ENCODE assay signal across 9 mouse cellular contexts in genomic region chr17:9764701-9765359, GRCm38 (mm10).
DNase-seq lines count a peak whose midpoint lies in the region; ATAC-seq lines count a peak whose summit lies in the region.
"Had no signal": no experiment of that assay in that cellular context is flagged by ENCODE, and none has a peak within 500 bp of the region (broad histone marks: within the 10 kb centered on the region; RNA-seq: fewer than 3 reads in every experiment).

No protein-coding gene starts in this region.

- ATAC-seq in embryonic facial prominence, embryonic 13.5 days (ENCODE audit: insufficient number of reproducible peaks, insufficient read depth, low FRiP score, low TSS enrichment, low read depth), result peak; percentile 48; the same call in 1 of the 2 replicates
- peak; percentile 83 for ATAC-seq in lung, embryonic 16.5 days (ENCODE audit: low read depth)
- ATAC-seq in megakaryocyte-erythroid progenitor cell, adult 5-6 weeks (replicated peaks; ENCODE audit: low FRiP score, low TSS enrichment, poor library complexity, severe bottlenecking), result no peak; the same call in 1 of the 2 replicates

- under 1% methylated on average over 22 of the region's 22 CpGs for WGBS in embryonic facial prominence, embryonic 13.5 days
- 1% methylated on average over 22 of the region's 22 CpGs for WGBS in lung, embryonic 16.5 days

- H3K9me3 ChIP-seq in embryonic facial prominence, embryonic 13.5 days, result no peaks in the 10 kb centered on the region
- H3K9me3 ChIP-seq in lung, embryonic 16.5 days (ENCODE audit: control insufficient read depth, low read length), result no peaks in the 10 kb centered on the region

- peaks cover 10% of the 10 kb centered on the region for H3K4me1 ChIP-seq in embryonic facial prominence, embryonic 13.5 days
- peaks cover 11% of the 10 kb centered on the region for H3K4me1 ChIP-seq in lung, embryonic 16.5 days (replicated peaks; ENCODE audit: control insufficient read depth, insufficient read depth, low read length)

- no peaks in the 10 kb centered on the region for H3K36me3 ChIP-seq in embryonic facial prominence, embryonic 13.5 days
- H3K36me3 ChIP-seq in lung, embryonic 16.5 days (ENCODE audit: control insufficient read depth, insufficient read depth, low read length), result no peaks in the 10 kb centered on the region

- H3K4me3 ChIP-seq in embryonic facial prominence, embryonic 13.5 days, result peak overlapping the region; percentile 44
- peak overlapping the region; percentile 48 for H3K4me3 ChIP-seq in lung, embryonic 16.5 days (ENCODE audit: low read length)

- intact Hi-C loops in heart, postnatal 10 days (cut with DNase I), result loop anchor here (2.0 to 5.0 kb wide), 3 partner anchors 82 to 330 kb away; no protein-coding TSS in a partner anchor

- H3K4me2 ChIP-seq in embryonic facial prominence, embryonic 13.5 days, result peak overlapping the region; percentile 78
- peak overlapping the region; percentile 64 for H3K4me2 ChIP-seq in lung, embryonic 16.5 days (ENCODE audit: low read depth, low read length)

- H3K9ac ChIP-seq in embryonic facial prominence, embryonic 13.5 days, result peak overlapping the region; percentile 41
- H3K9ac ChIP-seq in lung, embryonic 16.5 days (ENCODE audit: low read length), result peak overlapping the region; percentile 64

- peak; percentile 56 for DNase-seq in layer of hippocampus, adult 11-12 months (ENCODE audit: low spot score)
- no peak for DNase-seq in layer of hippocampus, postnatal 25 days (ENCODE audit: extremely low spot score in 1 of 2, low spot score in 1 of 2)
- DNase-seq in heart, postnatal 10 days, result peak; percentile 63
- DNase-seq in kidney, postnatal 36 days, result peak; percentile 54 to 64
- peak; percentile 61 for DNase-seq in retina, embryonic 14.5 days (ENCODE audit: low spot score)

- peak overlapping the region; percentile 5; the same call in 1 of the 2 replicates for H3K27ac ChIP-seq in embryonic facial prominence, embryonic 13.5 days
- H3K27ac ChIP-seq in lung, embryonic 16.5 days (ENCODE audit: low read length), result peak overlapping the region; percentile 88

- peaks cover 22% of the 10 kb centered on the region for H3K27me3 ChIP-seq in embryonic facial prominence, embryonic 13.5 days
- H3K27me3 ChIP-seq in lung, embryonic 16.5 days (ENCODE audit: control insufficient read depth, insufficient read depth, low read depth, low read length), result no peaks in the 10 kb centered on the region
- H3K27me3 ChIP-seq: CH12.LX had no signal

Comparison
In these comparisons a context has a peak if more than half of its experiments do, and no peak if none do; other contexts are left out.
1. DNase-seq: peak in layer of hippocampus, adult 11-12 months (single experiment), heart, postnatal 10 days (2 of 2), kidney, postnatal 36 days (2 of 2) and retina, embryonic 14.5 days (single experiment); none in layer of hippocampus, postnatal 25 days (0 of 2).